Mouse (Mus musculus) kidney, embryonic 14.5 days (tissue): ENCODE data around the gene Cabcoco1. TPM values are rescaled to one million over a fixed set of nuclear protein-coding genes. Genes with fewer than 3 reads are reported as not detected.

Experiments
- ATAC-seq: fragments of 200-750 bp; cut with Nextera tagmentation; 2 replicates; pipeline ENCODE4 v1.8.0; 2017; ENCODE audit warnings: moderate number of reproducible peaks, mild to moderate bottlenecking, moderate TSS enrichment, moderate library complexity; ENCODE audit not compliant: low FRiP score, low TSS enrichment
- H3K27ac ChIP-seq: fragments of 300-500 bp; sonication (generic); 2 replicates; pipeline ENCODE4 v1.5.1; 2014; ENCODE audit warnings: low read depth, mild to moderate bottlenecking, low read length, moderate library complexity, mixed read lengths
- H3K27me3 ChIP-seq: fragments of 300-500 bp; sonication (generic); 2 replicates; pipeline ENCODE4 v1.6.1; 2014; ENCODE audit warnings: mild to moderate bottlenecking, low read length; ENCODE audit not compliant: control insufficient read depth, insufficient read depth
- H3K36me3 ChIP-seq: fragments of 300-500 bp; sonication (generic); 2 replicates; pipeline ENCODE4 v1.6.1; 2014; ENCODE audit warnings: low read length, mixed read lengths; ENCODE audit not compliant: control insufficient read depth, insufficient read depth
- H3K4me1 ChIP-seq: fragments of 300-500 bp; sonication (generic); 2 replicates; pipeline ENCODE4 v1.6.1; 2014; ENCODE audit warnings: low read length, mixed read lengths; ENCODE audit not compliant: control insufficient read depth, insufficient read depth
- H3K4me2 ChIP-seq: fragments of 300-500 bp; sonication (generic); replicated peaks from 2 replicates; pipeline ENCODE4 v1.6.1; 2014; ENCODE audit warnings: low read depth, mild to moderate bottlenecking, low read length
- H3K4me3 ChIP-seq: fragments of 300-500 bp; sonication (generic); 2 replicates; pipeline ENCODE4 v1.5.1; 2014; ENCODE audit warnings: mild to moderate bottlenecking, low read length
- H3K9ac ChIP-seq: fragments of 300-500 bp; sonication (generic); 2 replicates; pipeline ENCODE4 v1.6.1; 2014; ENCODE audit warnings: low read depth, mild to moderate bottlenecking, low read length, moderate library complexity
- H3K9me3 ChIP-seq: fragments of 300-500 bp; sonication (generic); 2 replicates; pipeline ENCODE4 v1.6.1; 2016; ENCODE audit warnings: low read length; ENCODE audit not compliant: control insufficient read depth
- WGBS: fragments of 180-500 bp; shearing (Covaris S2); extraction: QIAGEN DNeasy Blood & Tissue Kit; methylation state at CpG from one replicate; pipeline ENCODE4 v1.1.7; 2014; 5-methylcytosine and 5-hydroxymethylcytosine counted together
- polyA plus RNA-seq: library from polyadenylated mRNA; unstranded; fragments of >200 nt; fragmentation: Nextera tagmentation; extraction: Ambion mirVana; gene quantifications from 2 replicates; pipeline ENCODE4 v1.2.1, GENCODE M21; 2014

Cabcoco1 gene
- polyA plus RNA-seq, 1 experiment from 2014 or later = 4.1 TPM

DNA sequence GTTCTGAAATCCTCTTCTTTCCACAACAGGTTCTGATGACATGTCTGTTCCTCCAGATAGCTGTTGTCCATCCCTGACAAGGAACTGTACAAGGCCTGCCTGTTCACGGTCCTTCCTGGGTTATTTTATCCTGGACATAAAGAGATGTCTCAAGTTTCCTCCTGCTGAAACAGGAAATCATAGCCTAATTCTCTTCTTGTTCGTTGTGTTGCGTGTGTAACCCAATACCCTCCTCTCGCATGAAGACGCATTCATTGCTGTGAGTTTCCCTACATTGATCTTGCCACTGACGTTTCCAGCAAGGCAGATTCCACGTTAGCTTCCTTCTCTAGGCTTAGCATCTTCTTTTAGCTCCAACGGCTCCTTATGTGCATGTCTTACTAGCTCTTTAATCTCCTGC is 12.7 kb downstream of the Cabcoco1 start:
- Histone ChIP-seq H3K9me3 (no peaks in the 10 kb centered on the region), H3K4me1 (peaks cover 5% of the 10 kb centered on the region; the same call in 1 of the 2 replicates), H3K27me3 (no peaks in the 10 kb centered on the region), H3K4me3 (no peak overlapping the region), H3K4me2 (no peak overlapping the region; the same call in 1 of the 2 replicates), H3K9ac (no peak overlapping the region), H3K27ac (no peak overlapping the region), H3K36me3 (no peaks in the 10 kb centered on the region)
- no peak for ATAC-seq
- WGBS = 16% methylated on average over 8 of the region's 8 CpGs

DNA sequence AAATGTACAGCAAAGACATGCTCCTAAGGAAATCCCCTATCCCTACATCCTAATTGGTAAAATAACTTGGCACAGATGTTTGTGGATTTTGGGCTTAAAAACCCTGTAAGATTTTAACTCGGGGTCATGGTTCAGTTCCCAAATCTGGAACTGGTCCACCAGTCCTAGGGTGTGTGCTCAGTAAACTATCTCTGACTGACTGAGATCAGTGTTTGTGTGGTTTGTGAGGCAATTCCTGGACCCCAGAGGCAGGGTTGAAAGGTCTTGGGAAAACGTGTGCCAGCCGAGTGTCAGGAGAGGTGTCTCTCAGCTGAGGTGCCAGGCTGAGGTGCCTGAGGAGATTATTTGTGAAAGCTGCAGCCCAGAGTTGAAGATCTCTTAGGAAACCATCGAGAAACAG is 19.6 kb downstream of the Cabcoco1 start:
- Histone ChIP-seq H3K4me1 (no peaks in the 10 kb centered on the region), H3K27ac (no peak overlapping the region), H3K9me3 (no peaks in the 10 kb centered on the region), H3K4me2 (no peak overlapping the region), H3K27me3 (no peaks in the 10 kb centered on the region), H3K4me3 (no peak overlapping the region), H3K36me3 (no peaks in the 10 kb centered on the region), H3K9ac (no peak overlapping the region)
- ATAC-seq = no peak
- WGBS = 73% methylated on average over 4 of the region's 4 CpGs

DNA sequence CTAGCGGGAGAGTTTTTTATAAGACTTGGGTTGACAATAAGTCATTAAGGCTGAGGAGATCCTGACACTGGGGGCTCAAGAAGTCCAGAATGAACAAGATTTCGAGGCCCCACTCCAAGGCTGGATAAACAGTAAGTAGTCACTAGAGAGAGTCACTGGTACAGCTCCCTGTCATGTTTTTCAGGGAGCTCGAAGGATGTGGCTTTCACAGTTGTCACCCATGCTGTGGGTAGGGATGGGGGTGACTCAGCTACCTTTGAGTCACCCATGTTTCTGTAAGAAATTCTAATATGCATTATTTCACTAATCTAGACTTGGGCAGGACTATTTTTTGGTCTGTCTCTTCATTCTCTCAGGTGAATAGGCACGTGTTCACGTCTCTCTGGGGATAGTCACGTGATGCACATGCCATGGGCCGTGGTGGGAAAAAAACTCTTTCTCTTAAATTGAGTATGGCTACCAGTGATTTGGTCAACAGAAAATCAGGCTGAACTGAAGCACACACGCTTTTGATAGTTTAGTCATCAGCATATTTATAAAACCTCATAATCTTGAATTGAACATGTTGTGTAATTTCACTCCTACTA is 29.2 kb downstream of the Cabcoco1 start:
- no peaks in the 10 kb centered on the region for H3K4me1 ChIP-seq
- WGBS = 86% methylated on average over 8 of the region's 8 CpGs

DNA sequence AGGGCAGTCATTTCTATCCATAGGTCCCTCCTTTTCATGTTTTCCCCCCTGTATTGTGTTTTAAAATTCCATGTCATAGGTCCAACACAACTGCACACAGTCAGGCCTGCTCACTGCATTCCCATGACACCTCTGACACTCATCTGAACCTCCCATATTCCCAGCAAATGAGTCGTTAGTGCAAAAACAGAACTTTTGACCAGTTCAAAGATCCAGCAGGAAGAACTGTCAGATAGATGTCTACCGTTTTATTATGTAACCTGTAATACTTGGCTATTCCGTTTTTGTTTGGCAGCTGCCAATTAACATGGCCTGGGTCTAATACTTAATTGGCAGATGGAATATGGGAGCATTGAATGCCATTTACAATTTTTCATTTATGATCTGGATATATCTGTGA is 34.0 kb downstream of the Cabcoco1 start:
- Histone ChIP-seq H3K27ac (no peak overlapping the region), H3K4me3 (no peak overlapping the region), H3K4me2 (no peak overlapping the region), H3K9ac (no peak overlapping the region), H3K4me1 (no peaks in the 10 kb centered on the region), H3K36me3 (no peaks in the 10 kb centered on the region), H3K9me3 (no peaks in the 10 kb centered on the region), H3K27me3 (no peaks in the 10 kb centered on the region)
- WGBS = 81% methylated on average over 3 of the region's 3 CpGs
- ATAC-seq = no peak

More for the DNA sequence above, 29.2 kb downstream of the Cabcoco1 start:
- no peak for ATAC-seq
- Histone ChIP-seq H3K4me2 (no peak overlapping the region), H3K27ac (no peak overlapping the region), H3K4me3 (no peak overlapping the region), H3K27me3 (no peaks in the 10 kb centered on the region), H3K9me3 (no peaks in the 10 kb centered on the region), H3K36me3 (no peaks in the 10 kb centered on the region), H3K9ac (no peak overlapping the region)

- 89% methylated on average over 4 of the region's 4 CpGs for WGBS
- no peak for ATAC-seq
- no peaks in the 10 kb centered on the region for H3K36me3 ChIP-seq
- no peaks in the 10 kb centered on the region for H3K27me3 ChIP-seq
- H3K4me2 ChIP-seq = no peak overlapping the region
- H3K9me3 ChIP-seq = no peaks in the 10 kb centered on the region
- H3K4me3 ChIP-seq = no peak overlapping the region
- H3K27ac ChIP-seq = no peak overlapping the region
- no peaks in the 10 kb centered on the region for H3K4me1 ChIP-seq
- no peak overlapping the region for H3K9ac ChIP-seq
These were observed 35.5 kb downstream of the Cabcoco1 start for GRCm38 (mm10) chr10:68506242-68506641.

DNA sequence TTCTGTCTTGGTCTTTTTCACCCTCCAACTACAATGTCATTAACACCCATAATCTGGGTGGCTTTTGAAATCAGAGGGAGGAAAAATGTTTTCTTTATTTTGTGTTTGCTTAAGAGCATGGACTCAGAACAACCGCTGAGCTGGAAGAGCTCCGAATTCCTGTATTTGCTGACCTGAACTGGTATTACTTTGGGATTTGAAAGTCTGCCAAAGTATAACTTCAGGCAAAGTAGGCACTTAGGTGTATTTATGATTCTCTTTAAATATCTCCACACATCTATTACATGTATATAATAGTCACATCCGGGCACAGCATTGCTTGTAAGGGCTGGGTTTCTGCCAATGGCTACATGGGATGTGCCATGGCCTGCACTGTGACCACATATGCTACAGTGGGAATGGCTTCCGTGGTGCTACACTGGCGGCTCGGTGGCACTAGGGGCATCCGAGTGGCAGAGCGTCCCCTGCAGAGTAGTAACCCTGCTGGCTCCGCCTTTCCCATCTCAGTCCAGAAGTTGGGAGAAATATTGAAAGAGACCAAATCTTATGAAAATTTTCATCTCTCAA is 37.0 kb downstream of the Cabcoco1 start:
- ATAC-seq = no peak
- no peaks in the 10 kb centered on the region for H3K4me1 ChIP-seq
- H3K9me3 ChIP-seq = no peaks in the 10 kb centered on the region
- no peak overlapping the region for H3K4me3 ChIP-seq
- H3K27me3 ChIP-seq = no peaks in the 10 kb centered on the region
- no peak overlapping the region for H3K9ac ChIP-seq
- H3K4me2 ChIP-seq = no peak overlapping the region
- no peak overlapping the region for H3K27ac ChIP-seq
- WGBS = 84% methylated on average over 9 of the region's 9 CpGs
- H3K36me3 ChIP-seq = no peaks in the 10 kb centered on the region

DNA sequence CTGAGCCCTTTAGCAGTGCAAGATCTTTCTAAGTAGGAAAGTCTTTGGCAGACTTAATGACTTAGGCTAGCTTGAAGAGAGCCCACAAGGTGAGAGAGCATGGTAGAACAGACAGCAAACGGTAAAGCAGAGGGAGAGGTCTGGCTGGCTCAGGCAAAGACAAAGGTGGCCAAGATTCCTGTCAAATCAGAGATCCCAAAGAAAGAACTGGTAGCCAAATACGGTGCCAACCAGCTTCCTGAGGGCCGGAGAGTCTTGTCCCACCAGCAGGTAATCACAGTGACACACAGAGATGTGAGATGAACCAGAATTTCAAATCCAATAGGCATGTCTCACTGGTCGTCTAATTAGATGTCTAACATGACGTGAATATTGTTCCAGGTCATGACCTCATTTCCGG is 40.6 kb downstream of the Cabcoco1 start:
- Histone ChIP-seq H3K4me1 (no peaks in the 10 kb centered on the region), H3K4me3 (no peak overlapping the region)
- 74% methylated on average over 6 of the region's 6 CpGs for WGBS

GRCm38 (mm10) chr10:68495246-68495645 is 46.5 kb downstream of the Cabcoco1 start:
- Histone ChIP-seq H3K9ac (no peak overlapping the region), H3K36me3 (no peaks in the 10 kb centered on the region), H3K4me2 (no peak overlapping the region), H3K9me3 (no peaks in the 10 kb centered on the region), H3K4me3 (no peak overlapping the region), H3K27ac (no peak overlapping the region), H3K27me3 (no peaks in the 10 kb centered on the region), H3K4me1 (peaks cover 4% of the 10 kb centered on the region; the same call in 1 of the 2 replicates)
- no peak for ATAC-seq
- 68% methylated on average over 2 of the region's 2 CpGs for WGBS

More for the DNA sequence above, 40.6 kb downstream of the Cabcoco1 start:
- no peak for ATAC-seq
- Histone ChIP-seq H3K9me3 (no peaks in the 10 kb centered on the region), H3K9ac (no peak overlapping the region), H3K27ac (no peak overlapping the region), H3K4me2 (no peak overlapping the region), H3K27me3 (no peaks in the 10 kb centered on the region), H3K36me3 (no peaks in the 10 kb centered on the region)

DNA sequence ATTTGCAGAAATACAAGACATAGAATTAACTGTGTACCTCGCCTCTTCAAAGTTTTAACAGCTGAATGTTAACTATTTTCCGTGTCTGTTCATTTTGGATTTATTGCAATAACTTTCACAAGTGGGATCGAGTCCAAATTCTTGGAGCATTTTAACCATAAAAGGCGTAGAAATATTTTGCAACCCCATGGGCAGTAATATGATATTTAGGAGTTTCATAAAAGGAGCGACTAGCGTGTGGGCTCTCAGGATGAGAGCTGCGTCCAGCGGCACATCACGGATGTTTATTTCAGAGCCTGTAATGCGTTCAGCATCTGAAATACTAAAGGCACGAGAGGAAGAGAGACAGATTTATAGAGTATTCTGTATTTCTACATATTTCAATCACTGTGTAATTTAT is 50.1 kb downstream of the Cabcoco1 start:
- no peak for ATAC-seq
- WGBS = 49% methylated on average over 11 of the region's 11 CpGs

More for the DNA sequence above, 50.1 kb downstream of the Cabcoco1 start:
- H3K4me1 ChIP-seq = peaks cover 4% of the 10 kb centered on the region; the same call in 1 of the 2 replicates
- no peak overlapping the region for H3K27ac ChIP-seq
- H3K9me3 ChIP-seq = no peaks in the 10 kb centered on the region
- H3K4me2 ChIP-seq = no peak overlapping the region
- no peaks in the 10 kb centered on the region for H3K27me3 ChIP-seq
- no peak overlapping the region for H3K4me3 ChIP-seq
- H3K9ac ChIP-seq = no peak overlapping the region
- no peaks in the 10 kb centered on the region for H3K36me3 ChIP-seq
